Mouse (Mus musculus): ENCODE data around the gene Arhgef15. TPM values are rescaled to one million over a fixed set of nuclear protein-coding genes. Genes with fewer than 3 reads are reported as not detected.

Gene Arhgef15
- polyA plus RNA-seq, 1 experiment from 2014 or later: 9.0 TPM

DNA sequence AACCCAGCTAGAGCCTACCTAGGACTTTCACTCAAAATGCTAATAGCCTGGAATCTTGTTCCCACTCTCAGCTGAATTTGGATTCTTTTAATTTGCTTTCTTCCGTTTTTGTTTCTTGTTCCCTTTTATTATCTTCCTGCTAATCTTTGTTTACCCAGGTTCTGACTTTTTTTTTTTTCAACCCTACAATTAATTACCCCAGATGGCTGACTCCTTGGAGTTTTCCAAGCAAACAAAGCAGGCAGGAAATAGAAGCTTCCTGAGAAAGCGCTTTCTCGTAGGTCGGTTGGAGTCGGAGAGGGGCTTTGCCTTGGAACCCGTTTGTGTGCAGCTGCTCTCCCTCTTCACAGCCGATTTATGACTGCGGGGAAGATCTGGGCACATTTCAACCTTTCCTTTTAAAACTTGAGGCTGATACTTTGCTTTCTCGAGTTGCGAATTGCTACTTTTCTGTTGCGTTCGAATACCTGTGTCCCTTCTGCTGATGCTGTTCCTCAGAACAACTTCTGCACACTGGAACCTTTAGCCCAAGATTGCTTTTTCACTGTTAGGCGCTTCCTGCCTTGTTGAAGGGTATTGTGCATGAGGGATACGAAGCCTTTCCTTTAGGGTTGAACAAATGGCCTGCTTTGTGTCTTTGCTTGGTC lies 45.6 kb downstream of the Arhgef15 start:
- Histone ChIP-seq H3K9me3 (ENCODE audit: control insufficient read depth, low read length) (no peaks in the 10 kb centered on the region), H3K36me3 (ENCODE audit: control insufficient read depth, insufficient read depth, low read length) (no peaks in the 10 kb centered on the region), H3K4me1 (ENCODE audit: control insufficient read depth, insufficient read depth, low read length) (peaks cover 5% of the 10 kb centered on the region; the same call in 1 of the 2 replicates), H3K9ac (ENCODE audit: low read depth, low read length) (no peak overlapping the region), H3K27me3 (replicated peaks; ENCODE audit: control insufficient read depth, insufficient read depth, low read length) (no peaks in the 10 kb centered on the region), H3K4me3 (ENCODE audit: low read length) (no peak overlapping the region), H3K27ac (ENCODE audit: low read length) (peak overlapping the region; percentile 56), H3K4me2 (ENCODE audit: low read depth, low read length) (no peak overlapping the region)
- 26% methylated on average over 14 of the region's 14 CpGs for WGBS
- ATAC-seq: no peak

GRCm38 (mm10) chr11:68908846-68909503 lies 48.3 kb downstream of the Arhgef15 start:
- Histone ChIP-seq H3K27me3 (replicated peaks; ENCODE audit: control insufficient read depth, insufficient read depth, low read length) (no peaks in the 10 kb centered on the region), H3K9ac (ENCODE audit: low read depth, low read length) (no peak overlapping the region), H3K4me1 (ENCODE audit: control insufficient read depth, insufficient read depth, low read length) (peaks cover 5% of the 10 kb centered on the region; the same call in 1 of the 2 replicates), H3K36me3 (ENCODE audit: control insufficient read depth, insufficient read depth, low read length) (peaks cover 18% of the 10 kb centered on the region), H3K4me2 (ENCODE audit: low read depth, low read length) (no peak overlapping the region), H3K4me3 (ENCODE audit: low read length) (no peak overlapping the region), H3K9me3 (ENCODE audit: control insufficient read depth, low read length) (no peaks in the 10 kb centered on the region), H3K27ac (ENCODE audit: low read length) (peak overlapping the region; percentile 9; the same call in 1 of the 2 replicates)
- 46% methylated on average over 7 of the region's 7 CpGs for WGBS
- ATAC-seq: no peak

GRCm38 (mm10) chr11:68907251-68907650 lies 50.0 kb downstream of the Arhgef15 start:
- H3K36me3 ChIP-seq (ENCODE audit: control insufficient read depth, insufficient read depth, low read length): peaks cover 26% of the 10 kb centered on the region
- H3K27ac ChIP-seq (ENCODE audit: low read length): no peak overlapping the region
- H3K4me2 ChIP-seq (ENCODE audit: low read depth, low read length): no peak overlapping the region
- H3K4me3 ChIP-seq (ENCODE audit: low read length): no peak overlapping the region
- WGBS: 81% methylated on average over 3 of the region's 3 CpGs
- ATAC-seq: no peak
- H3K27me3 ChIP-seq (replicated peaks; ENCODE audit: control insufficient read depth, insufficient read depth, low read length): no peaks in the 10 kb centered on the region
- H3K9ac ChIP-seq (ENCODE audit: low read depth, low read length): no peak overlapping the region
- peaks cover 7% of the 10 kb centered on the region; the same call in 1 of the 2 replicates for H3K4me1 ChIP-seq (ENCODE audit: control insufficient read depth, insufficient read depth, low read length)
- no peaks in the 10 kb centered on the region for H3K9me3 ChIP-seq (ENCODE audit: control insufficient read depth, low read length)

DNA sequence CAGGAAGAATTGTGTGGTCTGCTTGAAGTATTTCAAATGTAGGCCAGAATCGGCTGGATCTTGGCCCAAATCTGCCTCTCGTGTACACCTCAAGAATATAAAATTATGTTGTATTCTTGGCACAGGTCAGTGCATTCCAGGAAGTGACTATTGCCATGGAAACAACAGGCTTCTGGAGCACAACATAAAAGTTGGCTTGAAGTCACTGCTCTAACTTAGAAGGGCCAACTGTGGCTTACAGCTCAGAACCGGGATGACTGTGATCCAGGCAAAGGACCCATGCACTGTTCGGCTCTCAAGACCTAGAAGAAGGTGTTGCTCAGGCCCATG lies 50.9 kb downstream of the Arhgef15 start:
- Histone ChIP-seq H3K27me3 (replicated peaks; ENCODE audit: control insufficient read depth, insufficient read depth, low read length) (no peaks in the 10 kb centered on the region), H3K4me3 (ENCODE audit: low read length) (no peak overlapping the region), H3K4me2 (ENCODE audit: low read depth, low read length) (no peak overlapping the region), H3K27ac (ENCODE audit: low read length) (no peak overlapping the region), H3K4me1 (ENCODE audit: control insufficient read depth, insufficient read depth, low read length) (peaks cover 4% of the 10 kb centered on the region; the same call in 1 of the 2 replicates), H3K9ac (ENCODE audit: low read depth, low read length) (peak overlapping the region; percentile 14; the same call in 1 of the 2 replicates), H3K9me3 (ENCODE audit: control insufficient read depth, low read length) (no peaks in the 10 kb centered on the region), H3K36me3 (ENCODE audit: control insufficient read depth, insufficient read depth, low read length) (peaks cover 26% of the 10 kb centered on the region)
- ATAC-seq: peak; percentile 36; the same call in 1 of the 2 replicates
- WGBS: 56% methylated on average over 4 of the region's 4 CpGs

DNA sequence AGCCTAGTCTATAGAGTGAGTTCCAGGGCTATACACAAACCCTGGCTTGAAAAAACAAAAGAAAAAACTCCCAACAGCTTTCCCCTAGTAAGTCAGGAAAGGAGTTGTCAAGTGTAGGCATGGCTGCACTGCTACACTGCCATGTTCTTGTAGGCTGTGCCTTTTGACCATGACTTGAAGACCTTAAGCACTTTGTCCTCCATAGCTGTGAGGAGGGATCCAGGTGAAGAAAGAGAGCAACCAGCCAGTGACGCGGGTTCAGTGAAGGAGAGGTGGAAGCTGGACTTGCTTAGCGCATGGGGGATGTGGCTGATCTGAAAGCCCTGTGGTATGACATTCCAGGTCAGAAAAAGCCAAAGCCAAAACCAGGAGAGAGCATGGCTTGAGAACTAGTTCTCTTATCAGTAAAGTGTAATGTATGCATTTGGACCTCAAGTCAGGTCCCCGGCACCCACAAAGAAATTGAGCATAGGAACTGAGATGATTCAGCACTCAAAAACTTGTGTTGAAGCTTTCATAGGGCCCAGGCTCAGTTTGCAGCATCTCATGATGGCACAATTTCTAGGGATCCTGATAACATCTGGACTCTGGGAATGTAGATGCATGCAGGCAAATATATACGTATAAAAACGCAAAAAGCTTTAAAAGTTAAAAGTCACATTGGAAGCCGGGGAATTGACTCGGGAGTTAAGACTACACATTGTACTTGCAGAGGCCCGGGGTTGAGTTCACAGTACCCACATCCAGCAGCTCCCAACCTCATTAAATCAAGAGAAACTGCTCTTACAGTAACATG lies 51.4 kb downstream of the Arhgef15 start:
- H3K4me2 ChIP-seq (ENCODE audit: low read depth, low read length): no peak overlapping the region
- H3K4me3 ChIP-seq (ENCODE audit: low read length): no peak overlapping the region
- WGBS: 86% methylated on average over 9 of the region's 9 CpGs
- H3K36me3 ChIP-seq (ENCODE audit: control insufficient read depth, insufficient read depth, low read length): peaks cover 26% of the 10 kb centered on the region
- no peaks in the 10 kb centered on the region for H3K9me3 ChIP-seq (ENCODE audit: control insufficient read depth, low read length)
- H3K27ac ChIP-seq (ENCODE audit: low read length): no peak overlapping the region
- no peak for ATAC-seq
- H3K27me3 ChIP-seq (replicated peaks; ENCODE audit: control insufficient read depth, insufficient read depth, low read length): no peaks in the 10 kb centered on the region
- peaks cover 4% of the 10 kb centered on the region; the same call in 1 of the 2 replicates for H3K4me1 ChIP-seq (ENCODE audit: control insufficient read depth, insufficient read depth, low read length)
- H3K9ac ChIP-seq (ENCODE audit: low read depth, low read length): no peak overlapping the region

- H3K27ac ChIP-seq (ENCODE audit: low read length): 0 out of 2 replicates have a peak overlapping the region, but pooled peaks have one; percentile 11
- WGBS: 86% methylated on average over 3 of the region's 3 CpGs
- ATAC-seq: no peak
These were observed 52.1 kb downstream of the Arhgef15 start for GRCm38 (mm10) chr11:68905138-68905531.

DNA sequence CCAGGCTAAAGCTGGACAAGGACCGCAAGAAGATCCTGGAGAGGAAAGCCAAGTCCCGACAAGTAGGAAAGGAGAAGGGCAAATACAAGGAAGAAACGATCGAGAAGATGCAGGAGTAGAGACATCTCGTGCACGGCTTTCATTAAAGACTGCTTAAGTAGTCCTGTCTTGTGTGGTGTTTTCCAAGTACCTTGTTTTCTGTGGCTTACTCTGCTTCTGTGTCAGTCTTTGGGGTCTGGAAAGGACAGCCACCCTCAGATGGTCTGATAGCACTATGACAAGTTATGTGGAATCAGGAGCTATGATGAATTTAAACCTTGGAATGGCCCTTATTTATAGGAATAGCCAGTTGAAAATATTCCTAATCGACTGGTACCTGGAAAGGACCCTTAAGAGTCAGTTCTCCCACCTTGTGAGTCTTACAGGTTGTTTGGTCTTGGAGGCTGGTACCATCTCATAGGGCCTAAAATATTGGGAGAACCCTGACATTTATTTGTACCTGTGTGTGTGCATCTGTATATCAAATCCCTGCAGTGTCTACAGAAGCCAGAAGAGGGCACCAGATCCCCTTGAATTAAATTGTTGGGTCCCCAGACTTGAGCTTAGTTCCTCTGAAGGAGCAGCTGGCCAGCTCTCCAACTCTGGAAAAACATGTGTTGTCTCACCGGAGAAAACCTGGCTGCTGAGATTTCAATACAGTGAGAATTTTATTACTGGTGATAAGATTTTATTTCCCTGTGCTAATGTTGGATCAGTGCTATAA lies 52.7 kb downstream of the Arhgef15 start:
- no peaks in the 10 kb centered on the region for H3K27me3 ChIP-seq (replicated peaks; ENCODE audit: control insufficient read depth, insufficient read depth, low read length)
- H3K36me3 ChIP-seq (ENCODE audit: control insufficient read depth, insufficient read depth, low read length): peaks cover 26% of the 10 kb centered on the region
- no peak overlapping the region for H3K4me2 ChIP-seq (ENCODE audit: low read depth, low read length)
- no peaks in the 10 kb centered on the region for H3K9me3 ChIP-seq (ENCODE audit: control insufficient read depth, low read length)
- no peak for ATAC-seq
- no peak overlapping the region for H3K9ac ChIP-seq (ENCODE audit: low read depth, low read length)
- H3K4me3 ChIP-seq (ENCODE audit: low read length): no peak overlapping the region
- 75% methylated on average over 8 of the region's 8 CpGs for WGBS
- H3K4me1 ChIP-seq (ENCODE audit: control insufficient read depth, insufficient read depth, low read length): peaks cover 4% of the 10 kb centered on the region; the same call in 1 of the 2 replicates
- 0 out of 2 replicates have a peak overlapping the region, but pooled peaks have one; percentile 11 for H3K27ac ChIP-seq (ENCODE audit: low read length)

More at GRCm38 (mm10) chr11:68905138-68905531, 52.1 kb downstream of the Arhgef15 start:
- Histone ChIP-seq H3K9me3 (ENCODE audit: control insufficient read depth, low read length) (no peaks in the 10 kb centered on the region), H3K4me2 (ENCODE audit: low read depth, low read length) (no peak overlapping the region), H3K27me3 (replicated peaks; ENCODE audit: control insufficient read depth, insufficient read depth, low read length) (no peaks in the 10 kb centered on the region), H3K4me1 (ENCODE audit: control insufficient read depth, insufficient read depth, low read length) (peaks cover 4% of the 10 kb centered on the region; the same call in 1 of the 2 replicates), H3K36me3 (ENCODE audit: control insufficient read depth, insufficient read depth, low read length) (peaks cover 26% of the 10 kb centered on the region), H3K4me3 (ENCODE audit: low read length) (no peak overlapping the region), H3K9ac (ENCODE audit: low read depth, low read length) (no peak overlapping the region)

- Histone ChIP-seq H3K36me3 (ENCODE audit: control insufficient read depth, insufficient read depth, low read length) (peaks cover 26% of the 10 kb centered on the region), H3K4me3 (ENCODE audit: low read length) (no peak overlapping the region), H3K9ac (ENCODE audit: low read depth, low read length) (no peak overlapping the region), H3K27me3 (replicated peaks; ENCODE audit: control insufficient read depth, insufficient read depth, low read length) (no peaks in the 10 kb centered on the region), H3K4me2 (ENCODE audit: low read depth, low read length) (no peak overlapping the region), H3K4me1 (ENCODE audit: control insufficient read depth, insufficient read depth, low read length) (peaks cover 4% of the 10 kb centered on the region; the same call in 1 of the 2 replicates), H3K27ac (ENCODE audit: low read length) (no peak overlapping the region), H3K9me3 (ENCODE audit: control insufficient read depth, low read length) (no peaks in the 10 kb centered on the region)
- ATAC-seq: no peak
- WGBS: 87% methylated on average over 2 of the region's 2 CpGs
These were observed 53.5 kb downstream of the Arhgef15 start for GRCm38 (mm10) chr11:68903775-68904174.
